Mouse (Mus musculus) G1E (cell line): ENCODE data around the gene Ptprm. TPM values are rescaled to one million over a fixed set of nuclear protein-coding genes. Genes with fewer than 3 reads are reported as not detected.

Source experiments
- ATAC-seq: 2 replicates; pipeline ENCODE4 v1.8.0; 2016; ENCODE audit warnings: mild to moderate bottlenecking; ENCODE audit not compliant: insufficient number of reproducible peaks, poor library complexity, low FRiP score, severe bottlenecking; ENCODE audit errors: extremely low read depth
- DNase-seq: peaks from one replicate; pipeline ENCODE4 v3.0.0; 2012; ENCODE audit warnings: low spot score
- H3K27me3 ChIP-seq: 2 replicates; pipeline ENCODE4 v1.6.1; 2012; ENCODE audit warnings: mild to moderate bottlenecking, low read length, inconsistent platforms; ENCODE audit not compliant: insufficient read depth
- H3K36me3 ChIP-seq: replicated peaks from 2 replicates; pipeline ENCODE3; 2012; ENCODE audit warnings: mild to moderate bottlenecking, inconsistent platforms
- H3K4me1 ChIP-seq: 2 replicates; pipeline ENCODE4 v1.6.1; 2012; ENCODE audit warnings: low read depth, low read length, inconsistent platforms, mixed read lengths; ENCODE audit not compliant: insufficient read depth
- H3K4me3 ChIP-seq: 2 replicates; pipeline ENCODE4 v1.5.1; 2012; ENCODE audit warnings: low read depth, mild to moderate bottlenecking, inconsistent platforms, low read length, moderate library complexity, mixed read lengths
- H3K9me3 ChIP-seq: replicated peaks from 2 replicates; pipeline ENCODE4 v1.6.1; 2012; ENCODE audit warnings: inconsistent platforms
- CTCF ChIP-seq: IDR thresholded peaks from 2 replicates; pipeline ENCODE4 v1.5.1; 2012; ENCODE audit warnings: low read depth, low read length, inconsistent platforms, mixed read lengths
- GATA1 ChIP-seq: IDR thresholded peaks from 2 replicates; pipeline ENCODE4 v1.6.1; 2012; ENCODE audit warnings: borderline replicate concordance, low read length, inconsistent platforms, mixed read lengths
- GATA2 ChIP-seq: IDR thresholded peaks from 2 replicates; pipeline ENCODE4 v1.6.1; 2012; ENCODE audit warnings: low read depth, low read length, inconsistent platforms, borderline replicate concordance
- POLR2AphosphoS5 ChIP-seq: IDR thresholded peaks from 2 replicates; pipeline ENCODE4 v1.6.1; 2012; ENCODE audit warnings: low read depth, low read length, inconsistent platforms; ENCODE audit not compliant: insufficient replicate concordance
- TAL1 ChIP-seq: conservative IDR thresholded peaks from 2 replicates; pipeline ENCODE4 v1.6.1; 2012; ENCODE audit warnings: low read depth, low read length, inconsistent platforms, mixed read lengths
- polyA plus RNA-seq: library from polyadenylated mRNA; stranded (reverse); fragments of >175 nt; gene quantifications from 2 replicates; pipeline ENCODE4 v1.2.3, GENCODE M21; 2012
- total RNA-seq, 2 experiments: library from RNA; stranded (forward) in 1 of 2; stranded (reverse) in 1 of 2; fragments of 200-1000 nt in 1 of 2; fragments of >200 nt in 1 of 2; fragmentation: Nextera tagmentation in 1 of 2; gene quantifications; 2 replicates each; pipeline ENCODE4 v1.2.3; 2014 to 2017

Ptprm gene
- total and polyA plus RNA-seq, 3 experiments, result 0.27 TPM; not detected in 2

GRCm38 (mm10) chr17:66972976-66973375, 381.3 kb downstream of the Ptprm start:
- H3K27me3 ChIP-seq, result no peaks in the 10 kb centered on the region
- H3K36me3 ChIP-seq, result no peaks in the 10 kb centered on the region
- no peak for TF ChIP-seq TAL1
- no peak for TF ChIP-seq POLR2AphosphoS5
- no peak for TF ChIP-seq GATA2
- TF ChIP-seq CTCF, result no peak
- H3K4me1 ChIP-seq, result no peaks in the 10 kb centered on the region
- no peak for ATAC-seq
- H3K9me3 ChIP-seq, result peaks cover 55% of the 10 kb centered on the region
- no peak for DNase-seq
- H3K4me3 ChIP-seq, result no peak overlapping the region

- no peak for TF ChIP-seq CTCF
- no peak for TF ChIP-seq POLR2AphosphoS5
- TF ChIP-seq TAL1, result no peak
- TF ChIP-seq GATA2, result no peak
- TF ChIP-seq GATA1, result no peak
- no peak for DNase-seq
Measured at GRCm38 (mm10) chr17:66960986-66961385, 393.3 kb downstream of the Ptprm start.

GRCm38 (mm10) chr17:66960557-66960956, 393.7 kb downstream of the Ptprm start:
- TF ChIP-seq POLR2AphosphoS5 (no peak), GATA1 (no peak), CTCF (no peak), TAL1 (no peak), GATA2 (no peak)
- no peak overlapping the region for H3K4me3 ChIP-seq
- no peaks in the 10 kb centered on the region for H3K36me3 ChIP-seq
- no peak for ATAC-seq
- H3K27me3 ChIP-seq, result no peaks in the 10 kb centered on the region
- H3K4me1 ChIP-seq, result no peaks in the 10 kb centered on the region
- no peak for DNase-seq
- H3K9me3 ChIP-seq, result peaks cover 43% of the 10 kb centered on the region

More at GRCm38 (mm10) chr17:66960986-66961385, 393.3 kb downstream of the Ptprm start:
- Histone ChIP-seq H3K9me3 (peaks cover 45% of the 10 kb centered on the region), H3K36me3 (no peaks in the 10 kb centered on the region), H3K4me3 (no peak overlapping the region), H3K27me3 (no peaks in the 10 kb centered on the region), H3K4me1 (no peaks in the 10 kb centered on the region)
- no peak for ATAC-seq

- Histone ChIP-seq H3K9me3 (peaks cover 44% of the 10 kb centered on the region), H3K27me3 (no peaks in the 10 kb centered on the region), H3K4me3 (no peak overlapping the region), H3K36me3 (no peaks in the 10 kb centered on the region), H3K4me1 (no peaks in the 10 kb centered on the region)
- DNase-seq, result no peak
- no peak for ATAC-seq
- TF ChIP-seq GATA1, result no peak
- TF ChIP-seq CTCF, result no peak
- no peak for TF ChIP-seq POLR2AphosphoS5
- TF ChIP-seq TAL1, result no peak
- TF ChIP-seq GATA2, result no peak
Measured at GRCm38 (mm10) chr17:66959815-66960214, 394.4 kb downstream of the Ptprm start.

GRCm38 (mm10) chr17:66958766-66959165, 395.5 kb downstream of the Ptprm start:
- no peak for DNase-seq
- no peaks in the 10 kb centered on the region for H3K27me3 ChIP-seq
- H3K4me3 ChIP-seq, result no peak overlapping the region
- peaks cover 50% of the 10 kb centered on the region for H3K9me3 ChIP-seq
- no peak for ATAC-seq
- TF ChIP-seq TAL1 (no peak), POLR2AphosphoS5 (no peak), GATA1 (no peak), CTCF (no peak), GATA2 (no peak)
- no peaks in the 10 kb centered on the region for H3K36me3 ChIP-seq
- no peaks in the 10 kb centered on the region for H3K4me1 ChIP-seq

- TF ChIP-seq POLR2AphosphoS5 (no peak), TAL1 (no peak), GATA1 (no peak)
- H3K9me3 ChIP-seq, result peaks cover 57% of the 10 kb centered on the region
Measured at GRCm38 (mm10) chr17:66944498-66944897, 409.8 kb downstream of the Ptprm start.

GRCm38 (mm10) chr17:66943539-66943938, 410.7 kb downstream of the Ptprm start:
- no peak for DNase-seq
- H3K4me1 ChIP-seq, result no peaks in the 10 kb centered on the region
- ATAC-seq, result no peak
- no peaks in the 10 kb centered on the region for H3K27me3 ChIP-seq
- H3K36me3 ChIP-seq, result no peaks in the 10 kb centered on the region
- peaks cover 58% of the 10 kb centered on the region for H3K9me3 ChIP-seq
- H3K4me3 ChIP-seq, result no peak overlapping the region
- TF ChIP-seq CTCF (no peak), GATA2 (no peak), POLR2AphosphoS5 (no peak), GATA1 (no peak), TAL1 (no peak)

More at GRCm38 (mm10) chr17:66944498-66944897, 409.8 kb downstream of the Ptprm start:
- Histone ChIP-seq H3K4me1 (no peaks in the 10 kb centered on the region), H3K36me3 (no peaks in the 10 kb centered on the region), H3K27me3 (no peaks in the 10 kb centered on the region), H3K4me3 (no peak overlapping the region)
- no peak for ATAC-seq
- DNase-seq, result no peak
